Mouse (Mus musculus) mesoderm, embryonic 11.5 days (tissue): ENCODE data around the gene Blvrb.

Source experiments
- DNase-seq: peaks from one replicate; pipeline ENCODE4 v3.0.0-alpha.2; 2012; ENCODE audit warnings: low read depth, low spot score

Gene Blvrb

DNA sequence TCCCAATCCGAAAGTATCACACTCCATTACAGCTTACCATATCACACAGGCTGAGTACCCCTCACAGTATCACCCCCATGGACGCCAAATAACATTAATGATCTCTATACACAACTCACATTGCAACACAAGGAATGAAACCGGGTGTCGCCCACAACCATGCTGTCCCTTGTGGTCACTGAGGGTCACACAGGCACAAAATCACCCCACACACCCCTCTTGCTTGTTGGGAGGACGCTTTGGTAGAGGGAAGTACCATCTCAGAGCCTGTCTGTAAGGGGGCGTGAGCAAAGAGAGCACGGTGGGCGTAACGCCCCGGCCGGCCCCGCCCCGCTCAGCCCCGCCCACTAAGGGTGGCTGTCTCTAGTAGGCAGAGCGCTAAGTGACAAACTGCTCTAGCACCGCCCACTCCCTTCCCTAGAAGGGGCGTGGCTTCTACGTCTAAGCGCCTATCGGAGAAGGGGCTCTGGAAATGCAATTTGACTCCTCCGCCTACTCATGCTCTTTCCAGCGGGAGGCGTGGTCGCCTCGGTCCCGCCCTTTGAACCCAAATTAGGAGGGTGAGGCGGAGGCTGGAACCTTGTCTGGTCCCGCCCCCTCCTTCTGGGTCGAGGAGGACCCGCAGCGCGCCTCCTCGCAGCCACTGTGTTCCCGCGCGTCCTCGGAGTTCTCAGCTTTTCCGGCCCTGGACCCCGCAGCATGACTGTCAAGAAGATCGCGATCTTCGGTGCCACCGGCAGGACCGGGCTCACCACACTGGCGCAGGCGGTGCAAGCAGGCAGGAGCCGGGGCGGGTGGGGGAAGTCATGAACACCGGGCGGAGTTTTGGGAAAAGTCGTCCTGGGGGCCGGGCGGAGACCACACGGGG lies at the start of gene Blvrb, which contains the start of gene Sptbn4:
Blvrb (plus strand) TSS at position 560 of the 868 bp plus-strand sequence.
Sptbn4 (minus strand) TSS at position 268 of the 868 bp plus-strand sequence.
- DNase-seq, result peak; percentile 100

DNA sequence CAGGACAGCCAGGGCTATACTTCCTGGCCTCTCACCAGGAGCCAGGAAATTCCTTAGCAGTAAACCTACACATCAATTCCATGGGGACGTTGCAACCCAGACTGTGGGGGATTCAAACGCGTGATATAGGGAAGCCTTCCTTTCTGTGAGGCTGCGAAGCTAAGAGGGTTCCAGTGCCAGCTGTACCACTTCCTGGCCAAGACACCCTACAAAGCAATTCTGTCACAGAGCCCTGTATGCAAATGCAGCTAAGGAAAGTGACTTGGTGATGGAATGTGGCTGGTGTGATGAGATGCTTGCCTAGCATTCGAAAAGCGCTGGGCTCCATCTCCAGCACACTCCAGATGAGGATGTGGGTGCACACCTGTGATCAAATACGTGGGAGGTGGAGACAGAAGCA lies 47.2 kb upstream of the Blvrb start:
- DNase-seq, result no peak

DNA sequence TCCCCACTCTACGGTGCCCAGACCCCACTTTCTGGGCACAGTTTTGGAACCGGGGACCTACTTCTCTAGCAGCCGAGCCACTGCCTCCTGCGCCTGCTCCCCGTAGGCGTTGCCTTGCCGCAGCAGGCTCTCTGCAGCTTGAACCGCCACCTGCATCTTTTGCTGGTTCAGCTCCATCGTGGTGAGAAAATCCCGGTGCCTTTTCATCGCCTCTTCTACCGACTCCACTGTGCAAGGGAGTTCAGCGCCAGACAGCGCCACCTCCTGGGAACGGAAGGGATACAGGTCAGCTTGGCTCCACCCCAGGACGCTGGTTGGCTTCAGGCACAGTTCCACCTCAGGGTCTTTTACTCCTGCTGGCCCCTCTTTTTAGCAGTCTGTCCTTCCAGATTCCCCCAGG lies 45.1 kb upstream of the Blvrb start:
- DNase-seq, result peak; percentile 74

DNA sequence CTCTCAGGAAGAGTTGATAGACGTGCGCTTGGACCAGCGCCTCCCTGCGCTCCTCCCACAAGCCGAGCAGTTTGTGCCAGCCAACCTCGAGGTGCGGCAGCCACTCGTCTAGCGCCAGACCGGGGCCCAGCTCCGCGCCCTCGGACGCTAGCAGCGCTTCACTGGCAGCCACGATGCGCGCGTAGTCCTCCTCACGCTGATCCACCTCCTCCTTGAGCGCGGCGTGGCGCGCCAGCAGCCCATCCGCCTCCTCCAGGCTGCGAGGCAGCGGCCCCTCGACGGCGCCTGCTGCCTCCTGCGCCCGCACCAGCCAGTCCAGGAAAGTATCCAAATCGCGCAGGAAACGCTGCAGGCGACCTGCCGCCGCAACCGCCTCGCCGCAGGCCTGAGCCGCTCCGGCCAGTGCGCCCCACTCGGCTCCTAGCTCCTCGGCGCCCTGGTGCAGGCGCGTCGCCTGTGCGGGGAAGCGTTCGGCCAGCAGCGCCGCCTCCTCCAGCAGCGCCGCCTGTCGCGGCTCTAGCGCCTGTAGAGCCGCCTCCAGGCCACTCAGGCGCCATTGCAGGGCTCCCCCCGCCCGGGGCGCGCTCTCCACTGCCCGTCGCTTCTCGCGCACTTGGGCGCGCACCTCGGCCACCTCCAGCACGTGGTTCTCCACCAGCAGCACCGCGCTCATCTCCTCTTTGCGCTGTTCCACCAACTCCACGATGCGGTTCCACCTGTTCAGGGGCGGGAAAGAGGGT lies 43.4 kb upstream of the Blvrb start:
- no peak for DNase-seq

DNA sequence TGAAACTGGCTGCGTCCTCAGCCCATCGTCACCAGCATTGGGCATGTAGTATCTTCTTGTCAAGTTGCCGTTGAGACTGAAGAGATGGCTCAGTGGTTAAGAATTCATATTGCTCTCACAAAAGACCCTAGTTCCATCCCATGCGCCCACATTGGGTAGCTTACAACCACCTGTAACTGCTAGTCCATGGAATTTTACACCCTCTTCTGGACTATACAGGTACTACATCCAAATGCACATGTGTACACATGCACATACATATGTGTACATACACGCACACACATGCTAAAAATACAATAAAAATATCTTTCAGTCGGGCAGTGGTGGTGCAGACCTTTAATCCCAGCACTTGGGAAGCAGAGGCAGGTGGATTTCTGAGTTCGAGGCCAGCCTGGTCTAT lies 41.3 kb upstream of the Blvrb start:
- peak; percentile 29 for DNase-seq

DNA sequence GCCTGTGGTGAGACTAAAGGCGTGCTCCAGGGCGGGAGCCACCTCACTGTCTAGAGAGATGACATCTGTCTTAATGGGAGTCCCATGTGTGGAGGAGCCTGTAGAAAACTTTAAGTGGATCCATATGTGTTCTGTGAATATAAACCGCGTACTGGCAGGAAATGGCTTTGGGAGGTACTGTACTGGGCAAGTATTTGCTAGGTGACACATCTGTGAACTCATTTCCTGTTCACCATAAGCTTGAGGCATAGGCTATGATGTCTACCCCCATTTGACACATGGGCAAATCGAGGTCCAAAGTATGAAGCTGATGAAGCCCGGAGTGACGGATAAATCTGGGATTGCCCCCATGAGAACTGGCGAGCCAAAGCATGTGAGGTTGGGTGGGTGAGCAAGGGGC lies 40.0 kb upstream of the Blvrb start:
- DNase-seq, result peak; percentile 33

DNA sequence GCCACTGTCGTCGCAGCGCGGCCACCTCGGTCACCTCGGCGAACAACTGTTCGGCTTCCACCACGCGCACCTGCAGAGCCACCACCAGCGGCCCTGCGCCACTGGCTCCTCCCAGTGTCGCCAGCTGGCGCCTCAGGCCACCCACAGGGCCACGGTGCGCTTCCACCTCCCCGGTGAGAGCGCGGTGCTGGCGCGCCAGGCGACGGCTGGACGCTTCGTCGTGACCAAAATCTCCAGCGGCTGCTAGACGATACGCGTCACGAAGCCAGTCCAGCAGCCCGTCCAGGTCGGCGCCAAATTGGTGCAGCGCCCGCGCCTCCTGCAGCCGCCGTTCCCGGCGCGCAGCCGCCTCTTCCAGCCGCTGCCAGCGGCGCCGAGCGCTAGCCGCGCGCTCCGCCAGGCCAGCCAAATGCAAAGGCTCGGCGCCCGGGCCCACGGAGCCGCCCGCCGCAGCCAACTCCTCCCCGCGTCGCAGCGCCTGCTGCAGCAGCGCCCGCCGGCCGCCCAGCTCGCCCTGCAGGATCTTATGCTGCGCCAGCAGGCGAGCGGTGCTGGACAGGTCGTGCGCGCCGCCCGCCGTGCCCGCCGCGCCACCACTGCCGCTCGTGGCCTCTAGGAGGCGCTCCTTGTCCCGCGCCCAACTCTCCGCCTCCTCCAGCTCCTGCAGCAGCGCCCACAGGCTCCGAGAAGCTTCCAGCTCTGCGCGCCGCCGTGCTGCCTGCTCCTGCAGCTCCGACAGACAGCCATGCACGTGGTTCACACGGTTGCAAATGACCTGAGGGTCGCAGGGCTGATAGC lies 39.2 kb upstream of the Blvrb start:
- peak; percentile 83 for DNase-seq

DNA sequence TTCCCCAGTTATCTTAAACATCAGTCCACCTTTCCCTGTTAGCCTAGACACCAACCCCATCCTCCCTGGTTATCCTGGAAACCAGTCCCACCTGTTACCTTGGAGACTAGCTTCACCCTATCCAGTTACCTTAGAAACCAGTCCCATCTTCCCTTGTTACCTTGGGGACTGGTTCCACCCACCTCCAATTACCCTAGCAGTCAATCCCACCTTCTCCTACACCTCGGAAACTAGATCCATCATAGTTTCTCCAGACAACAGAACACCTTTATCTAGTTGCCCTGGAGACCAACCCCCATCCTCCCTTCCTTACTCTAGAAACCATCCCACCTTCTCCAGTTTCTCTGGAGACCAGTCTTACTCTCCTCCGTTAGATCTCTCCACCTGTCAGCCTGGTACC lies 30.6 kb upstream of the Blvrb start:
- no peak for DNase-seq

DNA sequence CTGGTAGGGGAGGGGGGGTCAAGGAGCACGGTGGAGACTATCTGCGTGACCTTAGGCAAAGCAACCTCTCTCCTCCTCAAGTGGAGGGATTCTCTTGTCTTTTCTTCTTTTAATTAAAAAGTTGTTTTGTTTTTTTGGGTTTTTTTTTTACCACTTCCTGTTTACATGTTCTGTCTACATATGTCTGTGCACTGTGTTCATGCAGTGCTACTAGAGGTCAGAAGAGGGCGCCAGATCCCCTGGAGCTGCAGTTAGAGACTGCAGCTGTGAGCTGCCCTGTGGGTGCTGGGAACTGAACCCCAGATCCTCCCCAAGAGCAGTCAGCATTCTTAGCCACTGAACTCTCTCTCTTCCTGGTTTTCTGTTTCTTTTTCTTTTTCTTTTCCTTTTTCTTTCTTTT lies 28.7 kb upstream of the Blvrb start:
- DNase-seq, result no peak

DNA sequence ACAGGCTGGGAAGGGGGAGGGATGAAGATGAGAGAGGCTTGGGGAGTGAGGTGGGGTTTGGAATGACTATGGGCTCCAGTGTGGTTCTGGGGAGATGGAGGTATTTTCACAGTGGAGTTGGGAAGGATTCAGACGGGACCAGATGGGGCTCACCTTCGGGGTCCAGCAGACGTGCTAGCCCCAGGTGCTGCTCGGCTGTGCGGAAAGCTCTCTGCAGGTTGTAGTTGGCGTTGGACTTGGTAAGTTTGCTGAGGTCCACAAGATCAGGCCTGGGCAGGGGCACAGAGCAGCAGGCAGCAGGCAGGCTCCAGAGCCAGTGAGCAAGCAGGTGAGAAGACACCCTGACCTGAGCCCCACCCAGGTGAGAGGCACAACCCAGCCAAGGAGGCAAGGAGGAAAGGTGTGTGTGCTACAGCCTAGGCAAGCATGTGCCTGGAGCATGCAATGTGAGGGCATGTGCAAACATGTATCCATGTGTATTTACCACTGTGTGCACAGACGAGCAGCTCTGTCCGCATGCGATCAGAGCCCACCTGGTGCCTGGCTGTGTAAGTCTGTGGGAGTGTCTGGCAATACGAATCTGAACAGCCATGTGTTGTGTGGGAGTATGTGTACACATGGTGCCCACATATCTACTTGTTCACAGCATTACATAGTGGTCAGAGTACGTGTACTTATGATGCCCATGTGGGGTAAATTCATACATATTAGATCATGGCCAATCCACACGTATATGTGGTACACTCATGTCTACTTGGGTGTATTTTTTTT lies 24.0 kb upstream of the Blvrb start:
- no peak for DNase-seq

DNA sequence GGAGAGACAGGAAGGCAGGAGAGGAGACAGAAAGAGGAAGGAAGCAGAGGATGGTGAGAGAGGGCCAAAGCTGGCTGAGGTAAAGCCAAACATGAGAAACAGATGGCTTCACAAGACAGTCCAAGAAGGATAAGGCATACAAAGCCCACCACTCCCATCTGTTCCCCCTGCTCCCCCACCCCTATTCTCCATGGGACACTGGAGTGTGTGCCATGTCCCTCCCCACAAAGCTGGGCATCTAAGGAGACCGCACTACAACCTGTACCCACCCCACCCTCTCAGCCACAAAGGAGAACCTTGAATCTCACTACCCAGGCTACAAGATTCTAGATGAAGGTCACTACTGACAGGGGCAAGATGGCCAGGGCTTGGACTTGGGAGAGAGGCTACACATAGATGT lies 20.4 kb upstream of the Blvrb start:
- DNase-seq, result no peak

DNA sequence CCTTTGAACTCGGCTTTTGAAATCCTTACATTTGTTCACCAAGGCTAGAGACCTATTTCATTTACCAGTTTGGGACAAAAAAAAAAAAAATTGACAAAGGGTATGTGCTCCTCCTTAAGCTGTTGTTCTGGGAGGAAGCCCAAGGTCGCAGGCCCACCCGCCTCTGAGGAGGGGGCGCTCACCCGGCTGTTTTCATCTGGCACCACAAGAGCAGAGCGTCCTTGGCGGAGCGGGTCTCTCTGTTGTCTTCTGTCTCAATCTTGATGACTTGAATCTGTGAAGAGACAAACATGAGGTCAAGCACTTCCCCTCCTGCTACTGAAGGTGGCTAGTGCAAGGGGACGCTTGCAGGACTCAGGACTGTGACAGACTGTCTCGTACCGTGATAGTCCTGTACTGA lies 19.8 kb upstream of the Blvrb start:
- DNase-seq, result no peak

DNA sequence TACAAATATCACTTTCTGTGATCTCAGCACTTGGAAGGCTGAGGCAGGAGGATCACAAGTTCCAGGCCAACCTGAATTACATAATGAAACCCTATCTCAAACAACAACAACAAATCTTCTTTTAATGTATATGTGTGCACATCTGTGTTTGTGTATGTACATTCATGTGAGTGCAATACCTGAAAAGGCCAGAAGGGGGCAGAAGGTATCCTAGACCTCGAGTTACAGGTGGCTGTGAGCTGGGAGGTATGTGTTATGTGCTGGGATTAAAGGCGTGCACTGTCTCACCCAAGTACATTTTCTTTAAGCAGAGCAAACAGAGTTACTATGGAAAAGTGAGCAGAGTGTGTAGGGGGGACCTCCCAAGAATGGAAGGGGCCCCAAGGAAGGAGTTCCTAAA lies 18.6 kb upstream of the Blvrb start:
- DNase-seq, result no peak

DNA sequence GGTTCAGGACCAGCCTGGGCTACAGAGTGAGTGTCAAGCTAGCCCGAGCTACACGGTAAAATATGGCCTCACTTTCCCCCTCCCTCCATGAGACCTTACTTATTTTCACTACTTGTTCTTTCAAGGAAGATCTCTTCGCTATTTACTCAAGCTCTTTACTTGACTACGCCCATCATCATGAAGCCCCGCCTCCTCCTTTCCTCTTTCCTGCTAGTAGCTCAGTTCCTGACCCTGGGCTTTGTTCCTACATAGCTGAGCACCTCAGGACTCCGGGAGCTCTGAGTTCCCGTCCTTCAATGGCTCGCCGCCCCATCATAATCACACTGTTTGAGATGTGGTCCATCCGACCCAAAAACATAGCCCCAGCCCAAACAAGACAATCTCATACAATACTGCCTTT lies 14.4 kb upstream of the Blvrb start:
- DNase-seq, result no peak

DNA sequence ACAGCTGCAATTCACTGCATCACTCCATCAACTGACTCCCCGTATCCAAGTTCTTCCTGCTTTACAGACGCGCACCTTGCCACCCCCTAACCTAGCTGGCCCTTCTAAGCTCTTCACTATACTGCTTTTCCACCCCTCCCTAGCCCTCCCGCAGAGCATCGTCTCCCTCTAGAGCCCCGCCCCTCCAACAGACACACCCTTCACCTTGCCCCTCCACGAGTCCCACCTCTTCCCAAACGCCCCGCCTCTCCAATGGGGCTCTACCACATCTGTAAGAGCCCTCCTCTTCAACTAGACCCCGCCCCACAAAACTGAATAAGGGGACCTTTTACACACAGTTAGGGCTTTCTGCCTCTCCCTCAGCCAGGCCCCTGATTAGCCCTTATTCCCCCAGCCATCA lies 14.0 kb upstream of the Blvrb start:
- no peak for DNase-seq

DNA sequence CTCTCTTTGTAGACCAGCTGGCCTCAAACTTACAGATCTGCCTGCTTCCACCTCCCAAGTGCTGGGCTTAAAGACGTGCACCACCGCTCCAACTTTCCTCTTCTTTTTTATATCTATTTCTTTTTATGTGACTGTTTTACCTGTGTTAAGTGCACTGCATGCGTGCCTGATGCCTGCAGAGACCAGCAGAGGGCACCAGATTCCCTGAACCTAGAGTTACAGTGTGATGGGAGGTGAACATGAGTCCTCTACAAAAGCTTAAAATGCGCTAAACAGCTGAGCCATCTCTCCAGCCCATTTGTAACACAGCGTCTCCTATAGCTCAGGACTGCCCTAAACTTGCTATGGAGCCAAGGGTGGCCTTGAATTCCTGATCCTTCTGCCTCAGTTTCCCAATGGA lies 10.2 kb upstream of the Blvrb start:
- DNase-seq, result peak; percentile 35

DNA sequence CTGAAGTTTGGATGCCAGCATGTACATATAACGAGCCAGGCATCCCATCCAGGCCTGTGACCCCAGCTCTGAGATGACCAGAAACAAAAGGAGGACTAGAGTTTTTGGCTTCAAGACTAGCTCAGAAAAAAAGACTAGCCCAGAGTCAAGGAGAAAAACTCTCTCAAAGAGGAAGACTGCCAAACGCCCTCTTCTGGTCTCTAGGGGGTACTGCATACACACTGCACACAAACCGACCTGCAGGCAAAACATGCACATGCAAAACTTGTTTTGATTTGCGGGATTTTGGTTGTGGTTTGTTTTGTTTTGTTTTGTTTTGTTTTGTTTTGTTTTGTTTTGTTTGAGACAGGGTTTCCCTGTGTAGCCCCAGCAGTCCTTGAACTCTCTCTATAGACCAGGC lies 7.8 kb upstream of the Blvrb start:
- DNase-seq, result no peak

DNA sequence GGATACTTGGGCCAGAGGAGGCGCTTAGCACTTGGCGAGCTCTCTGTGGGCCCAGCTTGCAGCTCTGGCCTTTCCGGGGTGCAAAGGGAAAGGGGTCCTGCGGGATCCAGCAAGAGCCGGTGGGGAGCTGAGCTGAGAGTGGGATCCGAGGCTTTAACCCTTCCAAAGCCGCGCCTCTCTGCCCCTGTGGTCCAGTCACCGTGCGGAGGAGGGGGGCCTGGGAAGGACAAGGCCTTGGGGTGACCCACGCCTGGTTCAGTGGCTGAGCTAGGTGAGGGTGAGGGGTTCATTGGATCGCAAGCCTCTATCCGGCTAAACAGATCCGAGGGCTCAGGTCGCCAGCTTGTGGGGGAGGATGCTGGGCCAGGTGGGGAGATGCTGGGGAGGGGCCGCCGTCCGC lies 1.7 kb upstream of the Blvrb start:
- no peak for DNase-seq

DNA sequence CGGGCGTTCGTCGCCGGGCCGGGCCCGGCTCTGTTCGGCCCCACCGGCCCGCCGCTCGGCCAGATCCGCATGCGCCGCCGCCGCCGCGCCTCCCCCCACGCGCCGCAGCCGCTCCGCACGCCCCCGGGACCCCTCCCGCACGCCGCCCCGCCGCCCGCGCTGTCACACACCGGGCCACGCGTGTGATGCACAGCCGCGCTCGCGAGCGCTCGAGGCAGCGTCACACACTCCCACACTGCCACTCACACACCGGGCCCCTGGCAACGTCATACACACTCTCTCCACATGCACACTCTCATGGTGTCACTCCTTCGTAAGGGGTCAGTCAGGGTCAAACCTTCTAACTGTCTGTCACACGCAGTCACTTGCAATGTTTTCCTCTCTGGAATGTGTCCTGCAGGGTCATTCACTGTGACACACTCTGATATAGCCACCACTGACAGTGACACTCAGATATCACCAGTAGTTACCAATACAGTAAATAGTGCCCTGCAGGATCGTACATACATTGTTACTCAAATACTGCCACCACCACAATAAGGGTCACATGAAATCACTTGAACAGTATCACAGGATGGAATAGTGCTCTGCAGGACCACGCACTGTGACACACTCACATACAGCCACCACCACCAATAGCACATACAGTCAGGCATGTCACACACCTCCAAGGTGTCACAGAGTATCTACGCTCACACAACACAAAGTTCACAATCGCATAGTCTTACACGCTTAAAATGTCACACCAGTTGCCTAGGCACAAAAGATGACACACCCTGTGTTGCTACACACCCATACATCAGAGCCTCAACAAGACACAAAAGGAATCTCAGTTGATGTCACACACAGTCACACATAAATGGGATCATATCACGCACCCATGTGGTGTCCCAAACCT lies 1.0 kb upstream of the Blvrb start:
- peak; percentile 41 for DNase-seq
